Mouse (Mus musculus) embryonic facial prominence, embryonic 12.5 days (tissue): Measurements from ENCODE around the gene Itfg1. TPM values are rescaled to one million over a fixed set of nuclear protein-coding genes. Genes with fewer than 3 reads are reported as not detected.
"Not testable (repeated sequence)": the region's sequence is repeated elsewhere in the genome, so short reads cannot be mapped to it uniquely, and the experiment has no call there.

Experiments used
- ATAC-seq: fragments of 200-750 bp; cut with Nextera tagmentation; 2 replicates; pipeline ENCODE4 v1.8.0; 2017; ENCODE audit not compliant: insufficient number of reproducible peaks, insufficient read depth, low FRiP score, low TSS enrichment
- H3K27ac ChIP-seq: fragments of 300-500 bp; sonication (generic); 2 replicates; pipeline ENCODE4 v1.5.1; 2016; ENCODE audit warnings: mild to moderate bottlenecking
- H3K27me3 ChIP-seq: fragments of 300-500 bp; sonication (generic); 2 replicates; pipeline ENCODE4 v1.6.1; 2016; ENCODE audit warnings: mild to moderate bottlenecking, moderate library complexity
- H3K36me3 ChIP-seq: fragments of 300-500 bp; sonication (generic); 2 replicates; pipeline ENCODE4 v1.6.1; 2016; ENCODE audit warnings: mild to moderate bottlenecking
- H3K4me1 ChIP-seq: fragments of 300-500 bp; sonication (generic); 2 replicates; pipeline ENCODE4 v1.6.1; 2016
- H3K4me2 ChIP-seq: fragments of 300-500 bp; sonication (generic); replicated peaks from 2 replicates; pipeline ENCODE4 v1.6.1; 2016; ENCODE audit warnings: mild to moderate bottlenecking, moderate library complexity
- H3K4me3 ChIP-seq: fragments of 300-500 bp; sonication (generic); 2 replicates; pipeline ENCODE4 v1.5.1; 2016; ENCODE audit warnings: mild to moderate bottlenecking
- H3K9ac ChIP-seq: fragments of 300-500 bp; sonication (generic); 2 replicates; pipeline ENCODE4 v1.6.1; 2016; ENCODE audit warnings: mild to moderate bottlenecking, moderate library complexity
- H3K9me3 ChIP-seq: fragments of 300-500 bp; sonication (generic); 2 replicates; pipeline ENCODE4 v1.6.1; 2016; ENCODE audit warnings: mild to moderate bottlenecking, moderate library complexity
- WGBS: fragments of 180-500 bp; shearing (Covaris S2); methylation state at CpG from one replicate; pipeline ENCODE4 v1.1.7; 2016; 5-methylcytosine and 5-hydroxymethylcytosine counted together
- polyA plus RNA-seq: library from polyadenylated mRNA; unstranded; fragments of >200 nt; fragmentation: Nextera tagmentation; extraction: Ambion mirVana; gene quantifications from 2 replicates; pipeline ENCODE4 v1.2.1, GENCODE M21; 2016

Itfg1 gene
- polyA plus RNA-seq, 1 experiment from 2014 or later: 82.0 TPM

DNA sequence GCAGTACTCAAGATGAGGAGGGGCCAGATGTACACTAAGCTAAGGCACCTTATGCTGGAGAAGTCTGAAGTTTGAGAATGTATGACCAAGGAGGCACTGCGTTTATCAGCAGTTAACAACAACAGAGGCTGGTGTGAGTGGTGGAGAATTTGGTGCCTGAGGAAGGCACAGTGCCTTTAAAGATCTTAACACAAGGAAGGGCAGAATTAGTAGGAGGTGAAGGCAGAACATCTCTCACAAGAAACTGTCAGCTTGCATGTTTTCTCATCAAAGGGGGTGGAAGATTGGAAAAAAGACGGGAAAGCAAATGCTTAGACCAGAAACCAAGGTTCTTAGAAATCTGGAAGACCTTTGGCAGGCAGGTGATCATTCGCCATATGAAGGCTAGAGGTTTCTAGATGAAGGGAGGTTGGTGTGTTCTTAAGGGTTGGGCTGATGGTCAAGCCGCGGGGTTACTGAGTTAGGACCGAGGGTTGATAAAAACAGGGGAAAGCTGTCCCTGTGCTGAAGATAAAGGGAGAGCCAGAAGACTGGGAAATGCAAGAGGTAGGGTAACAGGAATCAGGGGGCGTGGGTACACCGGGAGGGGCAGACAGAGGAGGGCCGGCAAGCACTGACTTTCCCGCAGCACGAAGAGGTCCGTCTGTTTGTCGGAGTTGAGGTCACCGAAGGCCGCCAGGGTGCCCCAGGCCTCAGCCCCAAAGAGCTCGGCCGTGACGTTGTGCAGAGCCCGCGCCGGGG, 635 bp downstream of the Itfg1 start:
- H3K9me3 ChIP-seq: no peaks in the 10 kb centered on the region
- no peak; the same call in 1 of the 2 replicates for ATAC-seq
- peak overlapping the region; percentile 88 for H3K4me3 ChIP-seq

DNA sequence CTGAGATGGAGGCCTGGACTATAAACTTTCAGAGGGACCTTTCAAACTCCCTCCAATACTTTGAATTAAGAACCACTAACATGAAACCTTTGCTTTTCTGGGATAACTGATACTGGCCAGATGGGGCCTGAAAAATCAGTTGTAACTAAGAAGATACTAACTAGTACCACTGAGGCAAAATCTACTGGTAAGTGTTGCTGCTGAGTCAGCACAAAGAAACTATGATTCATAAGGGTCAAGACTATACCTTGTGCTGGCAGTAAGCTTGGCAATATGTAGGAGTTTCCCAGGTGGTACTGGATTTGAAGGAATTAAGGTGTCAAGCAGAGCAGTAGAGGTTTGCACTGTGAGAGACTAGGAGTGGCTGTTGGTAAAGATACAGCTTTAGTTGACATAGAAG, 27.1 kb downstream of the Itfg1 start:
- no peaks in the 10 kb centered on the region for H3K27me3 ChIP-seq

More for the DNA sequence above, 635 bp downstream of the Itfg1 start:
- peak overlapping the region; percentile 97 for H3K27ac ChIP-seq
- H3K36me3 ChIP-seq: peaks cover 9% of the 10 kb centered on the region
- no peaks in the 10 kb centered on the region for H3K27me3 ChIP-seq
- H3K9ac ChIP-seq: peak overlapping the region; percentile 88
- peak overlapping the region; percentile 80 for H3K4me2 ChIP-seq
- WGBS: 1% methylated on average over 21 of the region's 21 CpGs
- peaks cover 15% of the 10 kb centered on the region for H3K4me1 ChIP-seq

DNA sequence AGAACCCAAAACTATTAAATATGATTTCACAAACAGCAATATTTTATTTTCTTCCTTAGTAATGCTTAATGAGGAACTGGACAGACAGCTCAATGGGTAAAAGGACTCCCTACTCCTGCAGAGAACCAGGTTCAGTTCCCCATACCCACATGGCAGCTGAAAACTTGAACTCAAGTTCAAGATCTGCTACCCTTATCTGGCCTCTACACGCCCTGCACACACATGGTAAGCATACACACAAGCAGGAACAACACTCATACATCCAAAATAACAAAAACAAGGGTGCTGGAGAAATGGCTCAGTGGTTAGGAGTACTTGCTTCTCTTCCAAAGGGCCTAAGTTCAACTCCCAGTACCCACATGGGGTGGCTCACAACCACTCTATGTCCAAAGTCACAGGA, 39.3 kb downstream of the Itfg1 start:
- Histone ChIP-seq H3K27me3 (no peaks in the 10 kb centered on the region), H3K9ac (no peak overlapping the region), H3K4me2 (no peak overlapping the region), H3K4me1 (no peaks in the 10 kb centered on the region), H3K4me3 (no peak overlapping the region), H3K9me3 (no peaks in the 10 kb centered on the region), H3K27ac (no peak overlapping the region), H3K36me3 (peaks cover 11% of the 10 kb centered on the region)
- 87% methylated on average over 1 of the region's 1 CpGs for WGBS
- ATAC-seq: no peak

More for the DNA sequence above, 27.1 kb downstream of the Itfg1 start:
- Histone ChIP-seq H3K36me3 (0 out of 2 replicates have a peak, but pooled peaks cover 3% of the 10 kb centered on the region), H3K9ac (no peak overlapping the region), H3K4me2 (no peak overlapping the region), H3K9me3 (no peaks in the 10 kb centered on the region), H3K27ac (no peak overlapping the region), H3K4me1 (no peaks in the 10 kb centered on the region), H3K4me3 (no peak overlapping the region)
- no peak for ATAC-seq

GRCm38 (mm10) chr8:85800164-85800563, 40.6 kb downstream of the Itfg1 start:
- H3K4me2 ChIP-seq: no peak overlapping the region
- H3K4me1 ChIP-seq: no peaks in the 10 kb centered on the region
- 89% methylated on average over 1 of the region's 1 CpGs for WGBS
- H3K27me3 ChIP-seq: no peaks in the 10 kb centered on the region
- H3K4me3 ChIP-seq: no peak overlapping the region
- no peaks in the 10 kb centered on the region for H3K9me3 ChIP-seq
- no peak overlapping the region for H3K9ac ChIP-seq
- H3K36me3 ChIP-seq: peaks cover 11% of the 10 kb centered on the region
- ATAC-seq: no peak
- H3K27ac ChIP-seq: no peak overlapping the region

GRCm38 (mm10) chr8:85796392-85796791, 44.3 kb downstream of the Itfg1 start:
- not testable (repeated sequence) for H3K27me3 ChIP-seq, H3K27ac ChIP-seq, H3K4me2 ChIP-seq, H3K9ac ChIP-seq, H3K4me3 ChIP-seq, H3K9me3 ChIP-seq, ATAC-seq, H3K4me1 ChIP-seq
- H3K36me3 ChIP-seq: peaks cover 14% of the 10 kb centered on the region
- 100% methylated on average over 1 of the region's 1 CpGs for WGBS

DNA sequence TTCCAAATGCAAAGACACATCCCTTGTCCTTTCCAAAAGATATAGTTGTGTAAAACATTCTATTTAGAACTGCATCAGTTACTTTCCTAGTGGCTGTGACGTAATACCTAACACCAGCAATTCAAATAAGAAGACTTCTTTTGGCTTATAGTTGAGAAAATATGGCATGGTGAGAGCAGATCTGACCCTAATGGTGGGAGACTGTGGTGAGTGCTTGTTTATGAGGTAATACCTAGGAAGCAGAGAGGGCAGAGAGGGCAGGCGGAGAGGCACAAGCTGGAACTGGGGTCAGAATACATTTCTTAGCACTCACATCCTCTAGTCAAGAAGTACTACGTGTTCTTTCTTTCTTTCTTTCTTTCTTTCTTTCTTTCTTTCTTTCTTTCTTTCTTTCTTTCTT, 52.4 kb downstream of the Itfg1 start:
- ATAC-seq: no peak
- Histone ChIP-seq H3K9ac (no peak overlapping the region), H3K27me3 (no peaks in the 10 kb centered on the region), H3K4me2 (no peak overlapping the region), H3K27ac (no peak overlapping the region), H3K4me3 (no peak overlapping the region), H3K9me3 (no peaks in the 10 kb centered on the region), H3K36me3 (peaks cover 3% of the 10 kb centered on the region; the same call in 1 of the 2 replicates), H3K4me1 (no peaks in the 10 kb centered on the region)
- WGBS: 89% methylated on average over 3 of the region's 3 CpGs

- WGBS: 93% methylated on average over 1 of the region's 4 CpGs
- Histone ChIP-seq H3K4me1 (no peaks in the 10 kb centered on the region), H3K9ac (no peak overlapping the region), H3K27ac (no peak overlapping the region), H3K4me2 (no peak overlapping the region), H3K9me3 (no peaks in the 10 kb centered on the region), H3K4me3 (no peak overlapping the region), H3K36me3 (no peaks in the 10 kb centered on the region), H3K27me3 (no peaks in the 10 kb centered on the region)
- no peak for ATAC-seq
Measured at GRCm38 (mm10) chr8:85787909-85788308, 52.8 kb downstream of the Itfg1 start.

GRCm38 (mm10) chr8:85785506-85785905, 55.2 kb downstream of the Itfg1 start:
- WGBS: 54% methylated on average over 1 of the region's 1 CpGs
- no peak overlapping the region for H3K27ac ChIP-seq
- no peak overlapping the region for H3K4me3 ChIP-seq
- H3K9ac ChIP-seq: no peak overlapping the region
- no peak overlapping the region for H3K4me2 ChIP-seq
- no peaks in the 10 kb centered on the region for H3K27me3 ChIP-seq
- no peak for ATAC-seq
- no peaks in the 10 kb centered on the region for H3K9me3 ChIP-seq
- 0 out of 2 replicates have a peak, but pooled peaks cover 4% of the 10 kb centered on the region for H3K36me3 ChIP-seq
- no peaks in the 10 kb centered on the region for H3K4me1 ChIP-seq

DNA sequence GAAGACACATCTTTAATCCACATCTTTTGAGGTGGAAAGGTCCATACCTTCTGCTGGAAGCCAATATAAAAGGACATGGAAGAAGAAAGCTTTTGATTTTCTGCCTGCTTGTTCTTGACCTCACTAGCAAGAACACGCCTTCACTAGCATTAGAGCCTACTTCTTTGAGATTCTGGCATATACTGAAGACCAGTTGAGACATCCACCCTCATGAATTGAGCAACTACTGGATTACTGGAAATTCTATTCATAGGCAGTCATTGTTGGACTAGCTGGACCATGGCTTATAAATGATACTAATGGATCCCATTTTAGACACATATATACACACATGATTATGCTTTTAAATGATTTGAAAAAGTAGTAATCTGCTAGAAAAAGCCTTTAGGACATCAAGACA, 56.9 kb downstream of the Itfg1 start:
- Histone ChIP-seq H3K9ac (no peak overlapping the region), H3K36me3 (0 out of 2 replicates have a peak, but pooled peaks cover 4% of the 10 kb centered on the region), H3K9me3 (no peaks in the 10 kb centered on the region), H3K4me2 (no peak overlapping the region), H3K4me3 (no peak overlapping the region), H3K4me1 (no peaks in the 10 kb centered on the region), H3K27me3 (no peaks in the 10 kb centered on the region), H3K27ac (no peak overlapping the region)
- ATAC-seq: no peak
- WGBS: 97% methylated on average over 1 of the region's 1 CpGs

- no peak for ATAC-seq
- Histone ChIP-seq H3K9ac (no peak overlapping the region), H3K4me2 (no peak overlapping the region), H3K27ac (no peak overlapping the region), H3K27me3 (no peaks in the 10 kb centered on the region), H3K36me3 (0 out of 2 replicates have a peak, but pooled peaks cover 4% of the 10 kb centered on the region), H3K9me3 (no peaks in the 10 kb centered on the region), H3K4me3 (no peak overlapping the region), H3K4me1 (no peaks in the 10 kb centered on the region)
- WGBS: 84% methylated on average over 3 of the region's 3 CpGs
Measured at GRCm38 (mm10) chr8:85780091-85780490, 60.6 kb downstream of the Itfg1 start.

- H3K27ac ChIP-seq: no peak overlapping the region
- H3K4me3 ChIP-seq: no peak overlapping the region
- 100% methylated on average over 2 of the region's 2 CpGs for WGBS
- H3K9ac ChIP-seq: no peak overlapping the region
- no peak overlapping the region for H3K4me2 ChIP-seq
- H3K4me1 ChIP-seq: no peaks in the 10 kb centered on the region
- ATAC-seq: no peak
- no peaks in the 10 kb centered on the region for H3K27me3 ChIP-seq
- peaks cover 3% of the 10 kb centered on the region; the same call in 1 of the 2 replicates for H3K36me3 ChIP-seq
- H3K9me3 ChIP-seq: no peaks in the 10 kb centered on the region
Measured at GRCm38 (mm10) chr8:85745053-85745452, 95.7 kb downstream of the Itfg1 start.

GRCm38 (mm10) chr8:85730545-85730944, 110.2 kb downstream of the Itfg1 start:
- Histone ChIP-seq H3K4me1 (no peaks in the 10 kb centered on the region), H3K9ac (no peak overlapping the region), H3K36me3 (peaks cover 15% of the 10 kb centered on the region; the same call in 1 of the 2 replicates), H3K27me3 (no peaks in the 10 kb centered on the region), H3K27ac (no peak overlapping the region), H3K4me3 (no peak overlapping the region), H3K9me3 (no peaks in the 10 kb centered on the region), H3K4me2 (no peak overlapping the region)
- WGBS: 91% methylated on average over 3 of the region's 3 CpGs
- no peak for ATAC-seq
